Mouse (Mus musculus): ENCODE results near the gene Slc16a8.
A peak's percentile ranks its signal among the peaks of the same experiment; 100 is the strongest.

Slc16a8 gene

GRCm38 (mm10) chr15:79254661-79255060 is at the start of gene Slc16a8:
Gene Slc16a8, minus strand, starts transcription at chr15:79254761.
- DNase-seq (ENCODE audit: low read depth): no peak

DNA sequence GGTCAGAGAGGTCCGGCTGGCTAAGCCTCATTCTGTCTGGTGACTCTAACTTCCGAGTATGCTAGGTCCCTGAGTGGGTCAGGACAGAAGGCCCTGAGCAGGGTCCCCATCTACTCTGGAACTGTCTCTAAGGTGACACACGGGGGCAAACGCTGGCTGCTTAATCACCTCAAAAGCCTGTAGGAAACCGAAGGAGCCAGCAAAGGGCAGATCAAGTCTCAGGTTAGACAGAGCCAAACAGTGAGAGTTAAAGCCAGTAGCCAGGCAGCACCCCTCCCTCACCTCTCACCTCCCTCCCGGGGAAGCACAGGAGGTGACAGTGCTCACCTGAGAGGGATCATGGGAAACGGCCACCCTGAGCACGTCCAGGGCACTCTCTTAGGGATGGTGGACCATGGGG is 49.2 kb upstream of the Slc16a8 start:
- DNase-seq (ENCODE audit: low read depth): no peak

- DNase-seq (ENCODE audit: low read depth): no peak
Observed at GRCm38 (mm10) chr15:79299563-79300155, 45.1 kb upstream of the Slc16a8 start.

- no peak for DNase-seq (ENCODE audit: low read depth)
Observed at GRCm38 (mm10) chr15:79298553-79298952, 44.0 kb upstream of the Slc16a8 start.

GRCm38 (mm10) chr15:79292779-79293178 is 38.2 kb upstream of the Slc16a8 start:
- DNase-seq (ENCODE audit: low read depth): no peak

DNA sequence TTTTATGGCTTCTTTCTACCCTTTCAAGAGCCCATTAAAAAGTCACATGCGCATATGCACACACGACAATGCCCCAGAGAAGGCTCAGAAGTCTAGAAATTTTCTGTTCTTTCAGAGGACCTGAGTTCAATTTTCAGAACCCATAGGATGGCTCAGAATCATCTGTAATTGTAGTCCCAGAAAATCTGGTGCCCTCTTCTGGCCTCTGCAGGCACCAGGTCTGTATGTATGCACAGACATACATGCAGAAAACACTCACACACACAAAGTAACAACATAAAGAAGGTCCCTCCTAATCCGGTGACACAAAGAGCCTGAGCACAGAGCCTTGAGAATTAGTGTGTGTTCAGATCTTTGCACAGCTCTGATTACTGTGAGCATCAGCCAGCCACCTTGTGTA is 35.8 kb upstream of the Slc16a8 start:
- no peak for DNase-seq (ENCODE audit: low read depth)

- DNase-seq (ENCODE audit: low read depth): no peak
Observed at GRCm38 (mm10) chr15:79289441-79289840, 34.9 kb upstream of the Slc16a8 start.

GRCm38 (mm10) chr15:79288387-79288786 is 33.8 kb upstream of the Slc16a8 start:
- no peak for DNase-seq (ENCODE audit: low read depth)

DNA sequence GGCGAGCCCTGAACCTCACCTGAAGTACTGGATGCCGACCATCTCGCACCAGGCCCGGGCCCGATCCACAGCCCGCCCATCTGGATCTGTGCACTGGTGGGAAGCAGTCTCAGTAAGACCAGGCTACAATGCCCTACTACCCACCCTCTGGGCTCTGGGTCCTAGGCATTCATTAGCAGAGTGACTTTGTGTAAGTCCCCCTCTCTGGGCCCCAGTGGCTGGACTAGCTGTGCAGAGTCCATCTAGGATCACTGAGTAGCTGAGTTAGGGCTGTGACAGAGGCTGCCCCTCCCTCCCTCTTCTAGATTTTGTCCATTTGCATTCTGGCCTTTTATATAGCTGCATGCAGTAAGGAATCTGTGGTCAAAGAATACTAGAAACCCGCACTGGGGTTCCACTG is 32.5 kb upstream of the Slc16a8 start:
- no peak for DNase-seq (ENCODE audit: low read depth)

DNA sequence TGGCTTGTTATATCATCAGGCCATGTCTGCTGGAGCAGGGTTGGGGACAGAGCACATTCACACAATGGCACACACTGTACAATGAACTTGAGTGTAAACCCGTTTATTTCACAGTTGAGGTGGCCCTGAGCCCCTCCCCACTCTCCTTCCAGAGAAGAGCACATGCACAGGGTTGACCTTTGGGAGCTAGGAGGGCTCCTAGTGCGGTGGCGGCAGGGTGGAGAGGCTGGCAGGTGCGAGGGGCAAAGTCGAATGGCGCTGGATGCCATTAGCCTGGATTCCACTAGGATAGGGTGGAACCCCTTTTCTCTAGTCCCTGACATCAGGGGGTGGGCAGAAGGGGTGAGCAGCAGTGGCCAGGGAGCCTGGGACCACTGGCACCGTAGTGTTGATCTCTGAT is 31.6 kb upstream of the Slc16a8 start:
- DNase-seq (ENCODE audit: low read depth): no peak

DNA sequence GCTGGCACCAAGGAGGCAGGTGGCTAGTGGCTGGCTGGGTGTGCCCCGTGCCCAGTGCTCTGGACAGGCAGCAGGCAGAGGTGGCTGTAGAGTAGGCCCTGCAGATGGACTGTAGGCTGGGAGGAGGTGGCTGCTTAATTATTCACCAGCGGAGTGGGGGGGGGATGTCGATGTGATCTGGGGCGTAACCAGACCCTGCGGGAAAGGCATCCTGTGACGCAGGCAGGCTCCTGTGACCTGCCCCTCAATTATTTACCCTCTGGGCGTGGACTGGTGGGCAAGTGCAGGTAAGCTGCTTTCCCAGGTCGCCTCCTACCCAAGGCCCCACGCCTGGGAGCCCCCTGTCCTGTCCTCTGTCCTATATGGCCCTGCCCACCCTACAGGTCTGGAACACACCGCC is 30.8 kb upstream of the Slc16a8 start, which contains the start of gene Baiap2l2:
Gene Baiap2l2, minus strand, starts transcription at position 139 of the 400 bp plus-strand sequence.
- DNase-seq (ENCODE audit: low read depth): no peak

GRCm38 (mm10) chr15:79283371-79283770 is 28.8 kb upstream of the Slc16a8 start:
- DNase-seq (ENCODE audit: low read depth): no peak

DNA sequence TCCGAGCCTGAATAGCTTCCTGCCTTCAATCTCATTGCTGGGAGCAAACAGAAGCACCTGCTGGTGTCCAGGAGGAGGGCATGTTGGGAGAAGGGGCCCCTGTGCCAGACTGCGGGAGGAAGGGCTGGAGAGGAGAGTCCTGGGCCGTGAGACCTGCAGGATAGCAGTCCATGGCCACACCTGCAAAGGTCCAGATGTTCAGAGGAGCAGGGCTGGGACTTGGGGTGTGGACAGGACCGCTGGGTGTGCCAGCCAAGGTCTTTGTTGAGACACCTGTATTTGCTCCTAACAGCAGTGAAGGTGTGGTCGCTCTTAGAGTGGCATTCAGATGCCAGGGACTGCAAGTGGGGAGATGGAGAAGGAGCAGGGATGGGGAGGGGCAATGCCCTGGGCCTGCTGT is 27.9 kb upstream of the Slc16a8 start:
- no peak for DNase-seq (ENCODE audit: low read depth)

DNA sequence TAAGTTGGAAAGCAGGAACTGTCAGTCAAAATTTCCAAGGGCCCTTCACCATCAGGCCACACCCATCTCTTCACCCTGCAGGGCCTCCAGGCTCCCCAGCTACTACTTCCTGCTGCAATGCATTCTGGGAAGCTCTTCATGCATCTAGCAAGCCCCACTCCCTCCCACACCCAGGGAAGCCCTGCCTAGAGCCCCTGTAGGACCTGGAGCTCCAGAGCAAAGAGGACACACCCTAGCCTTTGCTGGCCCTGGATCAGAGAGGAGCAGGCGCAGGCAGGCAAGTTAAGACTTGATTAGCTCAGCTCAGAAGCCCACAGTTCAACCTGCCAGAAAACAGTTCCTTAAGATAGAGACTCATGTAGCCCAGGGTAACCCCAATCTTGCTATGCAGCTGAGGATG is 26.8 kb upstream of the Slc16a8 start:
- DNase-seq (ENCODE audit: low read depth): peak; percentile 79

GRCm38 (mm10) chr15:79280850-79281249 is 26.3 kb upstream of the Slc16a8 start:
- DNase-seq (ENCODE audit: low read depth): no peak

- DNase-seq (ENCODE audit: low read depth): peak; percentile 33
Observed at GRCm38 (mm10) chr15:79280209-79280608, 25.6 kb upstream of the Slc16a8 start.

DNA sequence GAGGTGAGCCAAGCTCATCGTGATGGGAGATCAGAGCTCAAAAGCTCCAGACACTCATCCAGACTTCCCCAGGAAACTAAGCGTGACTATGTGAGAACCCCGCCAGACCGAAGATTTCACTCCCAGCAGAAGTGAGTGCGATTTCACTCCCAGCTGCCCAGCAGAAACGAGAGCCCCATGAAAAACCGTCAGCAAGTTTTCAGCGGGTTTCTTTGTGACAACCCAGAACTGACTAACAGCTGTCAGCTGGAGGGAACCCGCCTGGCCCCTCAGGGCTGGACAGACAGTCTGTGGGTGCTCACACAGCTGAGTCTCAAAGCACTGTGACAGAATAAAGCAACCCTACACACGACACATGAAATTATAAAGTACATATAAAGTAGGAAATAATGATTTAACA is 23.2 kb upstream of the Slc16a8 start:
- DNase-seq (ENCODE audit: low read depth): no peak

DNA sequence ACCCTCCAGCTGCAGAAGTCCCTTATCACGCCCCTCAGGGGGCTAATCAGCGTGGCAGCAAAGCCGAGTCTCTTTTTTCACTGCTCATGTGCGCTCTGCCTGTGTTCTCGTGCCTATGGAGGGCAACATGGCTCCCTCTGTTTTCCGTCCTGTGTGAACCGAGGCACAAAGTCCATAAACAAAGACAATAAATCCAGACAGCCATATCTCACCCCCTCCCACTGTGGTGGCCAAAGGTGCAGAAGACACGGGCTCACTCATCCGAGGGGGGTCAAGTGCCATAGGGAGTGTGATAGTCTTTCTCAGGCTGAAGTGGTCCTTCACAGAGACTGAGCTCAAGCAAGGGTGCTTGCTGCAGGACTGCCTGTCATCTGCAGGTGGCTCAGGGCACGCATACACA is 18.5 kb upstream of the Slc16a8 start:
- DNase-seq (ENCODE audit: low read depth): no peak

GRCm38 (mm10) chr15:79271124-79271746 is 16.7 kb upstream of the Slc16a8 start:
- peak; percentile 52 for DNase-seq (ENCODE audit: low read depth)

DNA sequence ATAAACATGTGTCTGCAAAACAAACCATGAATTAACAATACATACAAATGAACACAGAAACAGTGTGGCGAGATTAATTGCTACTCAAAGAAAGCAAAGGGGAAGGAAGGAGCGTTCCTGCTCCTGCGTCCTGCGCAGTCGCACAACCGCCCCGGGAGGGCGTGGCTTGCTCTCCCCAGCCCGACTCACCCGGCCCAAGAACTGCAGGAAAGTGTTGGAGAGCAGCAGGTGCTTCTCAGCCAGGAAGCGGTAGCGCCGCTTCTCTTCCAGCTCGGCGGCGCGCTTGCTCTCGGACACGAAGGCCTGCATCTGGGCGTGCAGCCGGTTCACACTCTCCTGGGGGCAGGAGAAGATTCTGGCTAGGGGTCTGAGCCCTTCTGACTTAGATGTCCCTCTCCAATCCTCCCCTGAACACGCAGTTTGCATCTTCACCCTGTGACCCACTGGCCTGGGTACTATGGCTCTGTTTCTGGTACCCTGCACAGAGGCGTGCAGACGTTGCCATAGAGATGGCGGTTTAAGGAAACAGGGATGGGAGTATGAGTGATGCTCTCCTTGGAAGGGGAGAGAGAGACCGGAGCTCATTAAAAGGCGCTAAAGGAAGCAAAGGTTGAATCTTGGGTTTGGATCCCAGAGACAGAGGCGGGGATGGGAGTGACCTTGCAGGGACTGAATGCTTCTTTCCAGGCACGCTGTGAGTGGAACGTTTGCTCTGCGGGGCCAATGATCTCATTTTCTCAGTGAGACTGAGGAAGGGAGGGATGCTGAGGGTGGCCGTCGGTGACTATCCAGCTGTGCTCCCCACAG is 16.0 kb upstream of the Slc16a8 start:
- DNase-seq (ENCODE audit: low read depth): peak; percentile 56

- no peak for DNase-seq (ENCODE audit: low read depth)
Observed at GRCm38 (mm10) chr15:79268521-79268920, 14.0 kb upstream of the Slc16a8 start.

GRCm38 (mm10) chr15:79265384-79265783 is 10.8 kb upstream of the Slc16a8 start:
- no peak for DNase-seq (ENCODE audit: low read depth)

GRCm38 (mm10) chr15:79263726-79264125 is 9.2 kb upstream of the Slc16a8 start:
- no peak for DNase-seq (ENCODE audit: low read depth)
